Mouse (Mus musculus): Measurements from ENCODE around the gene Phactr2.

Phactr2 gene

DNA sequence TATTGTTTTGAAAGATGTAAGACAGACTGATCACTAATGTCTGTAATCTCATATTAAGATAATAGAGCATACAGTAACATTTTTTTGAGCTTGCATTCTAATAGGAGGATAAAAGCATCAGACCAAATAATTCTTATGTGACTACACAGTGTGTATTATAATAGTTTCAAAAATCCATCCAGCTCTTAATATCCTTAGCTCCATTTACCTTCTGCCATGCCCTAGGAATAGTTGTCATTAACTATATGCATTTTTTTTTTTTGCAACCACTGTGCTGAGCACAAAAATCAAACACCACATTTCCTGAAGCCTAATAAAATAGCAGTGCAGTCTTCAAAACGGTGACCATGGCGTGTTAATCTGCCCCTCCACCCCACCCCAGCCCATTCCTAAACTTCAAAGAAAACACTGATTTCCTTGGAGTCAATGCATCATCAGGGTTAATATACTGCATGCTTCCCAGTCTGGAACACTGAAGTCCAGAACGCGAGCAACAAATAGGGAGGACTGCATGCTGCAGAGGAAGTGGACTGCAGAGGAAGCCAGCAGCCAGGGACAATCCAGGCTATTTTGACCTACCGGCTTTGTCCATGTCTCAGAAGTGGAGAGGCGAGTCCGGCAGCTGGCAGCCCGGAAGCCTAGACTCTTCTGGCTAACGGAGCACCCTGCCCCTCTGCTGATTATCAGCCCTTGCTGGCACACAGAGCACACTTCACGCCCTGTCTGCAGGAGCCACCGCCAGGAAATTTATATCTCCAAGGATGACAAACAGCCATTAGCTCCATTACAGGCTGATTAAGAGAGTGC is 85.9 kb downstream of the Phactr2 start:
- DNase-seq: peak; percentile 17 to 20

DNA sequence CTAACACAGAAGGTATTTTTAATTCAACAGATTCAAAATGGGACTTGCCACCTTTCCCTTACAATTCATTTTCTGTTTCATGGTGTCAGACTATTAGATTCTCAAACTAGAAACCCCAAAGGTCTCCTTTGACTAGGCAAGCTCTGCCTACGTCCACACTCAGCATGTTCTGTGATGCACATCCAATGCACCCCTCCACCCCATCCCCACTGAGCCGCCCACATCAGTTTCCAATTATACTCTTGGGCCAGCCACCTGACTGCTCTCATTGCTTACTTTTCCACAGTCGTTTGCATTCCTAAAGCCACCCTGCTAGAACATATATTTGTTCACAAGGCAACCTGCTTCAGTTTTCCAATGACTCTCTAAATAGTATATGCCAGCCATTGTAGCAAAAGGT is 89.3 kb downstream of the Phactr2 start:
- DNase-seq: no peak

DNA sequence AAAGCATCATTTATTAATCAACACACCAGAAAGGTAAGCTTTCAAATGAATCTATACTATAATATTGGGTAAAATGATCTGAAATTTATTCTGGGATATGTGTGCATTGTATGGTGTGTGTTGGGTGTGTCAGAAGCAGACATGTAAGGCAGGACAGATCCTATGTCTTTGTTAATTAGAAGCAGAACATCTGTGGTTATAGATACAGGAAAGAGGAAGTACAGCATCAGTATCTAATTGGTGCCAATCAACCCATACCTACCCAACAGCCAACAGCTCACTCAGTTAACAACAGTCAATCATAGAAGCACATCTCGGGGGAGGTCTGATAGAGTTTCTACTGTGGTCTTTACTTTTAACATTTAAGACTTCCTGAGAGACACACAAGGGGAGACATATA is 96.3 kb downstream of the Phactr2 start:
- DNase-seq: no peak

DNA sequence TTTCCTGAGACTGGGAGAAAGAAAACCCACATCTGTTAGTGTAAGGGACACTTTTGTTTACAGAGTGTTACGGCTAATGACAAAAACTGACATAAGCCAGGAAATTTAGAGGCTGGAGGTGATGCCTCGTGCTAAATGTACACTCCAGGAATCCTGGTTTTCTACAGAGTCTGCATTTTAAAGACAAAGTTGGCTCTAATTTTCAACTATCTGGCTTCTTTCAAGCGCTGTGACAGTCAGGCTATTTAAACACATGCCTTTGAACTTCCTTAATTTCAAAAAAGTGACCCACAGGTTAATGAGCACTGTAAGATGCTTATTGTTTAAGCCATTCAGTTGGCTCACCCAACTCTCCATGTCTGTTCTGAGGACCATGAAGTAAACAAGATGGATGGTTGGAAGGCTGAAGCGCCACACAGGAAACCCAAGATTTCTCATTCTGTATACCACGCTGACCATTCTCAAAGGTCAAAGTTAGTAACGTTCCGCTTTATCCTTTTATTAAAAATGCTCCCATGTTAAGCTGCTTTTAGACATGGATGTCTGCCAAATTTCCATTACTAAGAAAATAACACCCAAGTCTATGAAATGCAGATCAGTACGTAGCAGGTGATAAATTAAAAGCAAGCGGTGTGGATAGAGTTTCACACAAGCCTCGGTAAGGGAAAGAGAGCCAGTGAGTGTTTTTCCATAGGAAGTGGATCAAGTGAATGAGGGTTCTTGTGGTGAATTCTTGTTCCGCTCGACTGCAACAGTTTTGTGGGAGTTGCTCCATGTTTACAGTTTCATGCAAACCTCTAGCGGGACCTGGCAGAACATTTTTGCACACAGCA is 97.6 kb downstream of the Phactr2 start:
- no peak for DNase-seq

DNA sequence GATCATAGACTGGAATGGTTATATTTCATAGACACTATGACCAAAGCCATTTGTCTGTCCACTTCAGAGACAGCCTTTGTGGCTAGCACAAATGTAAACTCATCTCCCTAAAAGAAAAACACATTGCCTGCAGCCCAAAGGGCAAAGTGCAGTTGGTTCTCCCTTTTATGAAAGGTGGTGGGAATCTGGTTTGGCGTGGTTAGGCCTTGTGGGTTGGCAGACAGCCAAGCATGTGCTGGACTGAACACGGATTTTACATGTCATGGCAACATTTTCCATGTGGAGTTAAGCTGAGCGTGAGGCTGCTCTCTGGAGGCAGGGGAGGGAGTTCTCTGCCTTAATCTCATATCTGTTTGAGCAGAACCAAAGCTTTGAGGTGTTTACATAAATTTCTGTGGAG is 98.4 kb downstream of the Phactr2 start:
- peak in 1 of 2 experiments; percentile 43 for DNase-seq

DNA sequence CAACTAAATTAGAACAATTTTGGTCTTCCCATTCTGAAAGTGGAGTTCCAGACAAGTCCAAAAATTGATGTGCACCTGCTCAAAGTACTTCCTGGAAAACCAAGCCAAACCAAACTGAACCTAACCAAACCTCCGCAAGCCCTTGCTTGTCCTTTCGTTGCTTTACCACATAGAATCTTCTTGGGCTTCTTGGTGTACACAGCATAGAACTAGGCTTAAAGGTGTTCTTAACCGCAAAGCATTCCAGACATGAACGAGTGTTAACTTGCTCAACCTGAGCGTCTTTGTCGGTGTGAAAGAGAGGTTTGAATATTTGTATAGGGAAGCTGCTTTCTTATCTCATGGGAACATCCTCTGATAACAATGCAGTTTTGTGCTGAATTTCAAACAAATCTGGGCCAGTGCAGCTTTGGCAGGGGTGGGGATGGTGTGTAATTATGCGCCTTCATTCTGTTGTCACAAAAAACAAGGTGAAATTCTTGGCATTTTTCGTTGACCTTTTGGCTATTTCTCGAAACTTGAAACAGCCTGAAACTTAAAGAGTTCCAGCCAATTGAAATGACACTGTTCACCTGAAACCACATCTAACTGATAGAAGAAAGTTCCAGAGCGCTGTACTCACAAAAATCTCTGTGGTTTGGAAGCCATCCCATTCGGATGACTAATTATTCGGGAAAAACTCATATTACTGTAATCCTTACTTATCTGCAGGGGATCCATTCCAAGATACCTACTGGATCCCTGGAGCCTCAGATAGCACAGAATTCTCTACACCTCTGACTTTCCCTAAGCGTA is 104.4 kb downstream of the Phactr2 start:
- no peak for DNase-seq

DNA sequence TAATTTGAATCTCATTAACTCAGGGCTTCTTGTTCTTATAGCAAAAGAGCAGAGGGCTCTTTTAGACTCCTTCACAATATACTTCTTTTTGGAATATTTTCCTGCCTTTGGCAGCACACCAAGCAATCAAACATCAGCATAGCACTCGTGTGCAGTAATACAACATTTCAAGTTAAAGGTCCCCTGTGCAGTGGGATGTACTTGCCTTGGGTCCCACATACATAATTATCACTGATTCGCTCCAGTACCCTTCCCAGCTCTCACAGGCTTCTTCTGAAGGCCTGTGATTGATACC is 110.0 kb downstream of the Phactr2 start:
- DNase-seq: no peak

DNA sequence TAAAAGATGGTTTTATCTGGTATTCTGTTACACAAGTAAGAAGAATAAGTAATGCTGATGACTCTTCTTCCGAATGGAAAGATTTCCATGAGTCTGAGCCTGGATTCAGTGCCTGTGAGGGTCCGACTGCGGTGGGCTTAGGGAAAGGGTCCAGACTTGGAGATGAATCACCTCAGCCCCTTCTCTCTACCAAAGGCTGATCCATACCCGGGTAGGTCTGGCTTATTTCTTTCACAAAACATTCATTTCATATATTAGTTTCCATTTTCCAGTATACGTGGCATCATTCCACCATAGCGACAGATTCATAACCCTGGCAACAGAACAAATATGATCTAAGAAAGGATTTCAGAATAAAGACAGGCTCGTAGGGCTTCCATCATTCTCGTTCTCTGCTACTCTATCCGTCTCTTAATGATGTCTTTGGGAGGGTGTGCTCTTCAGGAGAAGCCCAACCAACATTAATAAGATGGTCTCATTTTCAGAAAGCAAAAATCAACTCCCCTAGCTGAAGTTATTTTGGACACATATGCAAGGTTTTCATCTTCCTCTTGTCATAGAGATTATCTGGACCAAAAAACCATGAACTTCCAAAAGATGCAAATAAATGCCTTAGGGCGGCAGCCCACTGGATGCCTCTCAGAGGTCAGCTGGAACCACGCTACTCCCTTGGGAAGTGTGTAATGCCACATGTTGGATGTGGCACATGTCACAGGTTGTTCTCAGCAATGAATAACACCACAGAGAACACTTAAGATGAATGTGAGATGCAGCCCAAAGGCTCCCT is 110.5 kb downstream of the Phactr2 start:
- no peak for DNase-seq

DNA sequence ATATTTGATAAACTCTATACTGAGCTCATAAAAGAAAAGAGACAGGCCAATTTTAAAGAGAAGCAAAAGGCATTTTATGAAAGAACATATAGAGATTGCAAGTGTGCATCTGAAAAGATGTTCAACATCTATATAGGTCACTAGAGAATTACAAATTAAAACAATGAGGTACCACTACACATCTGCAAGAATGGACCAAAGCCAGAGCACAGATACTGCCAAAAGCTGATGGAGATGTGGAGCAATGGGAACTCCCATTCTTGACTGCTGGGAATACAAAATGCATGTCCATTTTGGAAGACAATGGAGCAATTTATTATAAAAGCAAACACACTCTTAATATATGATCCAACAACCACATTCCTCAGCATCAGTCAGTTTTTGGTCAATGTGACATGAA is 113.3 kb downstream of the Phactr2 start:
- no peak for DNase-seq

DNA sequence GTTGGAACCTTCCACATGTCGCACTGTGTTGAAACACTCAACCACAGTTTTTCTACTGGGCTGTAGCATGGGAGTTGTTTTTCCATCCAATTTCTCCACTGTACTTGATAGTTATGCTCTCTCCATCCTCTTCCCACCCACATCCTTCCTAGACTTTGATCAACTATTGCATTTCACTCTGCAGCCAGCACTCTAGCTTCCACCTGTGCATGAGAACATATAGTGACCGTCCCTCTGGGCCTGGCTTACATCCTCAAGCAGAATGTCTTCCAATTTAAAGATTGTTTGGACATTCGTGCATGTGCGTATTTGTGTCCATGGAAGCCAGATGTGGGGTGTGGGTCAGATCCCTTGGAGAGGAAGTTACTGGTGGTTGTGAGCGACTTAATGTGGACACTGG is 114.4 kb downstream of the Phactr2 start:
- no peak for DNase-seq

DNA sequence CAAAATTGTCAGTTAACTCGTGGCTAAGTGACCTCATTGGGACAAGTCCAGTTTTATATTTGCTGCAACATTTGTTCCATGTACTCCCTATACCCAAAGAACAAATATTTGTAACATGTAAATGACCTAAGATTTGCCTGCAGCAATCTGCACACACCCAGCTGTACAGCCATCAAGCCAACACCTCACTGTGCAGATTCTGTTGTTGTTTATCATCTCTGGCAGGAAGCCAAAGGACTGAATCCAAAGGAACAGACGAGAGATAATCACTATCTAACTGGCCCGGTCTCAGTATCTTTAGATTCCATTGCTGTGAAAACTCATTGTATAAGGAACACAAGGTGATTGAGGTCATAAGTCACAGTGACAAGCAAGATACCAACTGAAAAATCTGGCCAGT is 115.5 kb downstream of the Phactr2 start:
- peak; percentile 54 to 65 for DNase-seq

DNA sequence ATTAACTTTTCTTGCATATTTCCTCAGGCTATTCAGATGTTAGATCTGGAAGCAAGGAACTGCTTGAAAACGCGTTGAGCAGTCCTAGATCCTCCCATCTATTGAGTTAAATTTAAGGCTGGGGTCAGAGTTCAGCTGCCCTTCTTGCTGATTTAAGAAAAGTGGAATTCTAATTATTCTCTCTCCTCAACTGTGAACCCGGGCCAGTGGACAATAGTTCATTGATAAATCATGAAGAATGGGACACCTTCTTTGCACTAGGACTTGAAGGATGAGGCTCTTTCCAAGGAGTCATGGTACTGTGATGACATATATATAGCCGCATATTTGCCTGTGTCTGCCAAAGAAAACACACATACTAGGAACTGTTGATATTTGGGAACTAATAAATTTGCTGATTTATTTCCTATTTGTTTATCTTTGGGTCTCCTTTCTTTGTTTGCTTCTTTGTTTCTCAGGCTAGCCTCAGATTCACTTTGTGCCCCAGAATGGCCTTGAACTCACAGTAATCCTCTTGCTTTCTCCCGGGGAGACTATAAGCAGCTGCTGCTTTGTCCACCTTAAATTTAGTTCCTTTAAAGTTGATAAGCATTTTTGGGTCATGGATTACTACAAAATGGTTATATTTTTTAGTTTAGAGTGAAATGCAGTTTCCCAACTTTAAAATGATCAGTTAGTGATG is 127.5 kb downstream of the Phactr2 start:
- no peak for DNase-seq

DNA sequence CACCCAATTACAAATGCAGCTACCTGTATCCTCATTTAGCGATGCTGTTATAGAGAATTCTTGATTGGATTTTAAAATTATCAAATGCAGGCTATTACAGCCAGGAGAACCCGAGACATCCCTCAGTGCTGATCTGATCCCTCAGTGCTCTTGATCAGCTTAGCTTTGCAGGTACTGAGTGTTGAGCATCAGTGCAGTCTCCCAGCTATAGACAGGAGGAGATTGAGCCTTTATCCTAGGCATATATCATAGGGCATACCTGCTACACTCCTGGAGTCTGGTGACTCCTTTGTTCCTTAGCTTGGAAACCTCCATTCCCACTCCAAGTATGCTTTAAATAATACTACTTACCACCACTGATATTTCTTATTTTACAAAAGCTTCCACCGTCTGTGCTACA is 133.6 kb downstream of the Phactr2 start:
- DNase-seq: no peak

DNA sequence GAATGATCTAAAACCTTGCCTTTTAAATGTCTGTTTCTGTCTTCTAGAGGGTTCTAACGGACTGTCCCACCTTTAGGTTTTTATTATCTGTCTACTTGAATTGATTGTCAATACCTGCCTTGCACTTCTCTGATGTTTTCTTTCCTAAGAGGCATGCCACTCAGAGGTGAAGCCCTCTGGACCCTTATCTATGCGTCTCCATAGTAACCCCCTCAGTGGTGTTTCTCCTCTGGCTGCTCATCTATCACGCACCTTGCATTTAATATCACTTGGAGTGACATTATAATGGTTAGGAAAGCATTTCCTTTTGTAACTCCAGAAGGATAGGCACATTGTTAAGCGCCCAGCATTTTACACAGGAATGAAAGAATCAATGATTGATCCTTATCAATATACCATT is 137.2 kb downstream of the Phactr2 start:
- DNase-seq: no peak

DNA sequence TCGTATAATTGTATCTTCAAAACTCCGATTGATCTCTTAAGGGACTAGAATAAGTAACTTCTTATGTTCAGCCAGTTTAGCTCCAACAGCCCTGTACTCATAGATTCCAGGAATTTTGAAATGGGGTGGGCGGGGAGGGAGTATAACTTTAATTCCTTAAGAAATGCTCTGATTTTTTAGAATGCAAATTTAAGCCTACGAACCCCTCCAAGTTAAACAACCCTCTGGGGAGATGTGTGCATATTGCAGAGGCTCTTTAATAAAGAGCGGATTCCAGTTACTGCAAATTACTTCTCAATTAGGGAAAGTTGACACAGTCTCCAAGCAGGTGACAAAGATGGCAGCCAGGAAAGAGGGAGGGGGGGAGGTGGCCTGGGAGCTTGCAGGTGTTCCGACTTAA is 138.4 kb downstream of the Phactr2 start:
- no peak for DNase-seq

DNA sequence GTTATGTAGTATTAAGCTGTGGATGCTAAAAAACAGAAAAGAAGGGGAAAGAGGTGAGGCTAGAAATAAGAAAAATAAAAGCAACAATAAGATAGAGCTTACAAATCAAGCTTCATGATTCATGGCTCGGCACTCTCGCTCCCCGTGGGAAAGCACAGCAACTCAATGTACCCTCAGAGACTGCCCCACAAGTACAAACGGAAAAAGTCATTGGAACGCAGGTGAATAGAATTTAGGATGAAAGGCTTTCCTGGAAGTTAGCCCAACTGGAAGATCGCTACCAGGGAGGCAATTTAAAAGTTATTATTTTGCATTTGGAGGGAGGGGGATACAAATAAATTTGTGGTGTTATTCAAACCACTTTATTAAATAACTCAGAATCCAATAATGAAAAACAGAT is 138.9 kb downstream of the Phactr2 start:
- no peak for DNase-seq

DNA sequence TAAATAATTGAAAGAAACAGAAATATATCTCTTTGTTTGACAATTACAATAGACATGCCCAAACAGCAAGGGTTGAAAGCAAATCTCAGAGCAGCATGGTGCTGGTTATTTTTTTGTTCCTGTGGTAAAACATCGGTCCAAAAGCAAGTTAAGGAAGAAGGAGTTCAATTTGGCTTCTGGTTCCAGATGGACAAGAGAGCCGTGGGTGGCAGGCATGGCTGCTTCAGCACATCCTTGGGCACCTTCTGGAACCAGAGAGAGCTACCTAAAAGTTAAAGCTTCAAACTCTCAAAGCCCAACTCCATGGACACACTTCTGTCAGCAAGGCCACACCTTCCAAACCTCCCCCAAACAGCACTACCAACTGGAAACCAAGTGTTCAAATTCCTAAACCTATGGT is 140.4 kb downstream of the Phactr2 start:
- DNase-seq: no peak

DNA sequence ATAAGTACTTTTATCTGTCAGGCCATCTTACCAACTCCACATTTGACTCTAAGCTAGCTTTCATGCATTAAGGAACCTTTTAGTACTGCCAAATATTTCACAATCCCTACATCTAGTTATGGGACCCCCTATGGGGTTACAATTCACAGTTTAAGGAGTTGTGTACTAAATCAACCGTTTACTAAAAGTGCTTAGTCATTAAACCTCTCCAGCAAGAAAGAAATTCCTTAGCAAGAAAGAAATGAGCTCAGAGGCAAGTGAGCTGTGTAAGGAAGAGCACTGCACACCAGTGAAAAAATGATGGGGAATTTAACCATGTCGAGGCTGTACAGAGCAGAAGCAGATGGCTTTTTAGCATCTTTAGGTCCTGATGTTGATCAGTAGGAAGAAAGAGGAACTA is 141.2 kb downstream of the Phactr2 start:
- DNase-seq: no peak

DNA sequence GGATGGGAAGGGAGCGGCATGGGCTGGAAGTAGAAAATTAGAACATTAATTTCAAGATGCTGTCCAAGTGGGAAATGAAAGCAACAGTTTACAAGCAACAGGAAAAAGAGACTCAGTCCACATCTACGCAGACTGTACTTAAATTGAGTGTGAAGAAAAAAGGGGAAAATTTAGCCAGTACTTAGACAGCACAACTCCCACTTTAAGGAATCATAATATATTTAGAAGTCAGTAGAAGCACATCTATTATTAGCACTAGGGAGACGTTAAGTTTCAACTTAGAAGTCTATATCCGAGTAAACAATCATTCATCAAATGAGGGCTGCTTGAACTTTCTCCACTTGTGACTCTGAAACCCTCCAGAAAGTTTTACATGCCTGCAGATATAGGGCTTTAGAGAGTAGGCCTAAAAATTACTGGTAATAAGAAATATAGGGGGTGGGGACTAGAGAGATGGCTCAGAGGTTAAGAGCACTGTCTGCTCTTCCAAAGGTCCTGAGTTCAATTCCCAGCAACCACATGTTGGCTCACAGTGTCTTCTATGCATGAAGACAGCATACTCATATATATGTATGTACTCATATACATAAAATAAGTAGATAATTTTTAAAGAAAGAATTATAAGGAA is 142.7 kb downstream of the Phactr2 start:
- DNase-seq: no peak

DNA sequence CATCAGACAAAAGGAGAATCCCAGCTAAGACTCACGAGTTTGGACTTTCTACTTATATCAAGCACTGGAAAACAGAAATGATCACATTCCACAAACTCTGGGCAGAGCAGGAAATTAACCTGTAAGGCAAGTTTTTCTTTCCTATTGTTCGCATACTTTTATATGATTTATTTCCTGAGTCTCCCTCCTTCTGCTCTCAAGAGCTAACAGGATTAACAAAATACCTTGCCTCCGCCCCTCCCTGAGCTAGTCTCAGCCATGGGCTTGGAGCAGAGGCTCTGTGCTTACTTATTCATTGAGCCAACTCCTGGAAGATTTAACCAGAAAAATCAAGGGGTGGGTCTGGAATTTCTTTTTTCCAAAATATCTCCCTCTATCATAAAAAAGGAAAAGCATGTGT is 145.6 kb downstream of the Phactr2 start:
- no peak for DNase-seq

DNA sequence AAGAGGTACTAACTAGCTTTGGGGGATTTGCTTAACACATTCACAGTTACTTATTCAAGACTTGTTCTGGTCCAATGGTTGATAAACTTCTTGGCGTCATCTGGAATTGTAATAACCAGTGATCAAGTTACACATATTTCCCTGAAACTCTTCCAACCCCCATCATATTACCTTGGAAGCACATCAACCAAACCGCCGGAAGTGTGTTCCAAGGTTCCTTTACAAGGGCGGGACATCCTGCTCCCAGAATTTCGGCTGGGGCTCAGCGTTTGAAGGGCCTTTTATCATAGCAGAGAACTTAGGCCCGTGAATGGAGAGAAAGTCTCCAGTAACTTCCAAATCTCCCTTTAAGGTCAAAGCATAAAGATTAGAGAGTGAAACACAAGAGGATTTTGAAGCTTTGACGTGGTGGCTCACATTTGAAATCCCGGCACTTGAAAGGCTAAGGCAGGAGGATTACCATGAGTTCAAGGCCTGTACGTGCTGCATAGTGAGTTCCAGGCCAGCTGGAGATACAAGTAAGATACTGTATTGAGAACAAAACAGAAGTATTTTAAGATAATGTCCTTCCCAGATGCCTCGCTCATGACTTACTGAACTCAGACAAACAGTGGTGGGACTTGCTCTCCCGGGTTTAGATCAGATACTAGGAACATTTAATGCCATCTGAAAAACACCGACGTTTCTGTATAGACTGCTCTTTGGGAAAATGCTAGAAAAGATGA is 147.9 kb downstream of the Phactr2 start:
- no peak for DNase-seq
